Mouse (Mus musculus) adrenal gland, adult 2 months (tissue): ENCODE results near the gene Clstn1. TPM values are rescaled to one million over a fixed set of nuclear protein-coding genes. Genes with fewer than 3 reads are reported as not detected.
A peak's percentile ranks its signal among the peaks of the same experiment; 100 is the strongest.
"Not testable (repeated sequence)": the region's sequence is repeated elsewhere in the genome, so short reads cannot be mapped to it uniquely, and the experiment has no call there.

Source experiments
- DNase-seq: peaks from one replicate; pipeline ENCODE4 v3.0.0; 2021
- polyA plus RNA-seq: library from polyadenylated mRNA; depleted of rRNA; stranded (reverse); fragments of >200 nt; gene quantifications from 2 replicates; pipeline ENCODE4 v1.2.3, GENCODE M21; 2012
- total RNA-seq, 2 experiments: library from RNA; stranded (reverse); gene quantifications; 2 replicates each; pipeline ENCODE4 v1.2.3; 2021

Clstn1 gene
- total and polyA plus RNA-seq, 3 experiments: 48.8 to 110 (median 98.4) TPM

GRCm38 (mm10) chr4:149597641-149598208 is 11.5 kb downstream of the Clstn1 start:
- peak; percentile 40 for DNase-seq

GRCm38 (mm10) chr4:149599549-149599948 is 13.3 kb downstream of the Clstn1 start:
- no peak for DNase-seq

GRCm38 (mm10) chr4:149600130-149600529 is 13.9 kb downstream of the Clstn1 start:
- no peak for DNase-seq

GRCm38 (mm10) chr4:149601484-149601883 is 15.2 kb downstream of the Clstn1 start:
- no peak for DNase-seq

- no peak for DNase-seq
Observed at GRCm38 (mm10) chr4:149602236-149602635, 16.0 kb downstream of the Clstn1 start.

GRCm38 (mm10) chr4:149603860-149604259 is 17.6 kb downstream of the Clstn1 start:
- DNase-seq: no peak

- DNase-seq: no peak
Observed at GRCm38 (mm10) chr4:149604518-149604917, 18.2 kb downstream of the Clstn1 start.

GRCm38 (mm10) chr4:149606056-149606455 is 19.8 kb downstream of the Clstn1 start:
- DNase-seq: no peak

- DNase-seq: no peak
Observed at GRCm38 (mm10) chr4:149606766-149607358, 20.6 kb downstream of the Clstn1 start.

- no peak for DNase-seq
Observed at GRCm38 (mm10) chr4:149607591-149608308, 21.5 kb downstream of the Clstn1 start.

GRCm38 (mm10) chr4:149608309-149608638 is 22.0 kb downstream of the Clstn1 start:
- DNase-seq: no peak

GRCm38 (mm10) chr4:149609256-149610025 is 23.2 kb downstream of the Clstn1 start:
- DNase-seq: peak; percentile 49

- no peak for DNase-seq
Observed at GRCm38 (mm10) chr4:149611376-149612044, 25.2 kb downstream of the Clstn1 start.

GRCm38 (mm10) chr4:149613497-149613896 is 27.2 kb downstream of the Clstn1 start:
- DNase-seq: not testable (repeated sequence)

- DNase-seq: no peak
Observed at GRCm38 (mm10) chr4:149614869-149615268, 28.6 kb downstream of the Clstn1 start.

- DNase-seq: not testable (repeated sequence)
Observed at GRCm38 (mm10) chr4:149616999-149617398, 30.7 kb downstream of the Clstn1 start.

- DNase-seq: no peak
Observed at GRCm38 (mm10) chr4:149619988-149620387, 33.7 kb downstream of the Clstn1 start.

GRCm38 (mm10) chr4:149621286-149621685 is 35.0 kb downstream of the Clstn1 start:
- DNase-seq: no peak

- no peak for DNase-seq
Observed at GRCm38 (mm10) chr4:149623711-149624110, 37.4 kb downstream of the Clstn1 start.

GRCm38 (mm10) chr4:149626809-149627208 is 40.5 kb downstream of the Clstn1 start:
- no peak for DNase-seq

GRCm38 (mm10) chr4:149628372-149628771 is 42.1 kb downstream of the Clstn1 start:
- DNase-seq: peak; percentile 24

GRCm38 (mm10) chr4:149628810-149629209 is 42.5 kb downstream of the Clstn1 start:
- no peak for DNase-seq
